8 mouse cellular contexts compared by ENCODE assay signal in genomic region chr2:38826189-38826588, GRCm38 (mm10).
DNase-seq lines count a peak whose midpoint lies in the region; ATAC-seq and TF ChIP-seq lines count a peak whose summit lies in the region.

No protein-coding gene starts in this region.

- TF ChIP-seq EP300 in liver, postnatal 0 days (IDR thresholded peaks at IDR 0.05; ENCODE audit: low read depth): no peak

- peak; percentile 50 to 55 for DNase-seq in cerebellum, postnatal 10 days
- DNase-seq in cerebellum, adult 9-11 months: no peak
- DNase-seq in 3T3-L1 (ENCODE audit: low read depth, low spot score): peak; percentile 84
- DNase-seq in lung, postnatal 10 days: peak; percentile 13
- DNase-seq in liver, postnatal 0 days: no peak
- DNase-seq in T-cell, adult 2 months (ENCODE audit: low spot score): no peak
- DNase-seq in gastrocnemius, postnatal 25 days: no peak

- H3K4me1 ChIP-seq in embryonic facial prominence, embryonic 12.5 days: 0 out of 2 replicates have a peak, but pooled peaks cover 12% of the 10 kb centered on the region
- H3K4me1 ChIP-seq in liver, postnatal 0 days (ENCODE audit: insufficient read depth): peaks cover 13% of the 10 kb centered on the region

- H3K4me2 ChIP-seq in embryonic facial prominence, embryonic 12.5 days (replicated peaks): peak overlapping the region; percentile 28; the same call in 1 of the 2 replicates
- no peak overlapping the region for H3K4me2 ChIP-seq in liver, postnatal 0 days (ENCODE audit: low read depth, low read length)

- no peaks in the 10 kb centered on the region for H3K9me3 ChIP-seq in embryonic facial prominence, embryonic 12.5 days
- H3K9me3 ChIP-seq in liver, postnatal 0 days (ENCODE audit: low read length): no peaks in the 10 kb centered on the region

- ATAC-seq in embryonic facial prominence, embryonic 12.5 days (ENCODE audit: insufficient number of reproducible peaks, insufficient read depth, low FRiP score, low TSS enrichment): no peak
- no peak for ATAC-seq in liver, postnatal 0 days

- peaks cover 6% of the 10 kb centered on the region for H3K36me3 ChIP-seq in embryonic facial prominence, embryonic 12.5 days
- no peaks in the 10 kb centered on the region for H3K36me3 ChIP-seq in liver, postnatal 0 days (replicated peaks; ENCODE audit: insufficient read depth, low read length)

- no peak overlapping the region for H3K4me3 ChIP-seq in embryonic facial prominence, embryonic 12.5 days
- H3K4me3 ChIP-seq in liver, postnatal 0 days (ENCODE audit: low read depth, low read length): no peak overlapping the region

- no peak overlapping the region for H3K9ac ChIP-seq in embryonic facial prominence, embryonic 12.5 days
- H3K9ac ChIP-seq in liver, postnatal 0 days (replicated peaks): no peak overlapping the region

- H3K27me3 ChIP-seq in embryonic facial prominence, embryonic 12.5 days: no peaks in the 10 kb centered on the region
- no peaks in the 10 kb centered on the region for H3K27me3 ChIP-seq in liver, postnatal 0 days (ENCODE audit: insufficient read depth, low read length)

- no peak overlapping the region for H3K27ac ChIP-seq in embryonic facial prominence, embryonic 12.5 days
- H3K27ac ChIP-seq in liver, postnatal 0 days (ENCODE audit: low read depth): no peak overlapping the region

- TF ChIP-seq CTCF in liver, postnatal 0 days (IDR thresholded peaks at IDR 0.05; ENCODE audit: low read depth): no peak

Comparison
In these comparisons a context has a peak if more than half of its experiments do, and no peak if none do; other contexts are left out.
1. DNase-seq: peak in cerebellum, postnatal 10 days (2 of 2), 3T3-L1 (single experiment) and lung, postnatal 10 days (single experiment); none in cerebellum, adult 9-11 months (single experiment), liver, postnatal 0 days (single experiment), T-cell, adult 2 months (single experiment) and gastrocnemius, postnatal 25 days (single experiment).